Mouse (Mus musculus) kidney, adult 11 months (tissue): ENCODE results near the gene Gm49027.

Experiments used
- DNase-seq: peaks from one replicate; pipeline ENCODE4 v3.0.0; 2022

Gene Gm49027

DNA sequence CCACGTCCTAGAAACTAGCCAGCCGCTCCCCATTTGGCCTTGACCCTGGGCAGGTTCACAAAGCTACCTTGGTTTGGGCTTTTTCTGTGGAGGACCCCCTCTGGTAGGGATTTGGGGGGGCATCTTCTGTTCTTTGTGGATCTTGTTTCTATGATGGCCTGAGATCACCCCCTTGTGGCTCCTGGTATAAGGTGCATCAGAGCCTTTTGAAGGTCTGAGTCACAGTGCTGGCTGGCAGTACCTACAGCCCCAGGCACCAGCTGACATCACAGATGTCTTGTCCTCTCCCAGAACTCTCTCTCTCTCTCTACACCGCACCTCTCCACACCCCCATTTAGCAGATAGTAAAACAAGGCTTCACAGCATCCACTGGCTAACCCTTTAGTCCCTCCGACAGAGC is 25.6 kb downstream of the Gm49027 start:
- no peak for DNase-seq

DNA sequence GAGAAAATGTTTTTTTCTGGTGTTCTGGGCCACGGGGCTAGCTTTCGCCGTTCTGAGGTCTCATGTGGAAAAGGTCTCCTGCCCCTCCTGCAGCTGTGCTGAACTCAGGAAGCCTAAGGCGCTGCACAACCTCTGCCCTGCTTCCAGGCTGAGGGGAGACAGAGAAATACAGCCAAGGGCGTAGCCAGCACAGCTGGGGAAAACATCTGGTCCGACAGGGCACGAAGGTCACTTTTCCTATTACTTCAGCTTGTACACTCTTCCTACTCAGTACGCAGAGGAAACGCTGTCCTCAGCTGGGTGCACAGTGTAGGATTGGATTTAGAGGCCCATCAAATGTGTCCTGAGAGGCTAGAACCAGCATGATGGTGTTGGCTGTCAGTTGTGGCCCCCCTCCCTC is 35.4 kb downstream of the Gm49027 start:
- no peak for DNase-seq

DNA sequence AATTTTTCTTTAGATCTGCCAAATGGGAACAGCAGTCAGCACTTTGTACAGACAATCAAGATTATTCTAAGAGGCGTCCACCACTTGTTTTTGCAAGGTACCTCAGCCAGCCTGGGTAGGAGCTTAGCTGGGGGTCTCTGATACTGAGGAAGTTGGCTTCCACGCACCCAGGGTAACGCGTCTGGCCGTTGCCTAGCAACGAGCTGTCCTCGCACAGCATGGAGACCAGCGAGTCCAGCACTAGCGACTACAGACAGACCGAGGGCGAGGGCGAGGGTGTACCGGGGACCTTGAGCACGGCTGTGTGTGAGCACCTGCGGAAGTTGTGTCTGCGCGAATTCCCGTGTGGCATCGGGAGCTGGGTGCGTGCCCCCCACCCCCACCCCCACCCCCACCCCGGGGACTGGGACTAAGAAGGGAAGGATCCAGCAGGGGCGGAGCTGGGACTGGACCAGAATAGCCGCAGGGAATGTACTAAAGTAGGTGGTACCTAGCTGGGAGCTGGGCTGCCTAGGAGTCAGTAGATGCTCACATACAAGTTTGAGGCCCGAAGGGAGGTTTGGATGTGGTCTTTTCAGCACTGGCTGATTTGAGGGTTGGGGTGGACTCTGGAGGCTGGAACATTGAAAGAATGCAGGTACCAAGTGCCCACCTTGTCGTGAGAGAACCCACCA is 36.0 kb downstream of the Gm49027 start, which contains the start of the genes Lrrc43 and Il31:
Gene Lrrc43, plus strand, starts transcription at position 194 of the 674 bp plus-strand sequence.
Gene Il31, minus strand, starts transcription at position 378 of the 674 bp plus-strand sequence.
- DNase-seq: no peak

DNA sequence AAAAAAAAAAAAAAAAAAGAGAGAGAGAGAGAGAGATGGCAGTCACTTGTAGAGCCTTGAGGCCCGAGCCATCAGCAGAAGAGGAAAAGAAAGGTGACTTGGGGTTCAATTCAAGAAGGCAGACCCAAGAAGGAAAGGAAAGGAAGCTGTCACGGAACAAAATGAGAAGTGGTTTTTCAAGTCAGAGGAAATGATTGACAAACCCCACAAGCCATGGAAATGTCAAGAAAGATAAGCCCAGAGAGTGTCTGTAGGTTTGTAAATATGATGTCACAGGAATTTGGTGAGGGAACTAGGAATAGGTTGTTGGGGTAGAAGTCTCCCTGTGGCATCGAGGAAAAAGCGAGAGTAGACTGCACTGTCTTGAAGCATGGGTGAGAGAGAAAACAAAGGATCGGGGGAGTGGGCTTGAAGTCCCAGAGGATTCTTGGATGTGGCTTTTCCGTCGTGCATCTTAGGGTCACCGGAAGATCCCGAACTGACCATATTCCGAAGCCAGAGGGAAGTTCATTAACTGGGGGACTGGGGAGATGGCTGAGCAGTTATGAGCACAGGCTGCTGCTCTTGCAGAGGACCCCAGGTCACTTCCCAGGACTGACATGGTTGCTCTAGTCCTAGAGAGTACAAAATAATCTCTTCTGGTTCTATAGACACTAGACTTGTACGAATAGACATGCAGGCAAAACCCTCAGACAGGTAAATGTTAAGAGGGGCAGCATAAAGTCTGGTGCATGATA is 37.5 kb downstream of the Gm49027 start:
- DNase-seq: no peak

DNA sequence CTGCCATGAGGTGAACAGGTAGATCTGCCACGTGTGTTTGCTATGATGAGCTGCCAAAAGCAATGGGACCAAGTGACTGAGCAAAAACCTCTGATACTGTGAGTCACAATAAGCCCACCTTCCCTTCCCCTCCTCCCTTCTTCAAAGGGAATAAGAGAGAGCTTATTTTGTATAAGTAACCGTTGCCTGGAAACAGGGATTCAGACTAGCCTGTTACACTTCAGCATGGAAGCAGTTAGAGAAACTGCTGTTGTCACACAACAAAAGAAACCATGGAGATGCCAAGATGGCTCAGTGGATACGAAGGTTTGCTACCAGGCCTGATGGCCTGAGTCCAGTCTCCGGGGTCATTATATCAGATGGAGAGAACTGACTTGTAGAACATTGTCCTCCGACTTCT is 51.5 kb downstream of the Gm49027 start:
- DNase-seq: no peak

DNA sequence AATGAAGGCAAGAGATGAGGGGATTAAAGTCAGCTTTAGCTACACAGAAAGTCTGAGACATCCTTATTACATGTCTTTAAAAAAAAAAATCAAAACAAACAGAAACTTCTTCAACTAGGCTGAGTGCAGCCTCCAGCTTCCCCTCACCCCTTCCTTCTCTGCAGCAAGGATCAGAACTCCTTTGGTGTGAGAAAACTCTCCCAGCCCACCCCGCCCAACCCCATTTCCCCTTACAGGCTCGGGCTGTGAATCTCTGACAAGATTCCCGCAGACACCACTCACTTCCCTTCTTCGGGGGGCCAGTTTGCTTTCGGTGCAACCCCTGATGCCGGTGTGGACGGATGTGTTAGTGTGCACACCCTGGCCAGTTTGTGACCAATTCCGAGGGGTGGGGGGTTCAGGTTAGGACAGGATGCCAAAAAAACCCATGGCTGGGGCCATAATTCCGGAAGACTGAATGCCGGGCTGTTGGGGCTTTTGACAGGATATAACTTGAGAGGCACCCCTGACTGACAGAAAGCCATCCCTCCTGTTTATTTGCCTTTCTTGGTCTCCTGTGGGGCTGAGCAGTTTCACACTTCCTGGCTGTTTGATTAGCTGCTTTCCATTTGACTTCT is 54.4 kb downstream of the Gm49027 start:
- DNase-seq: no peak

DNA sequence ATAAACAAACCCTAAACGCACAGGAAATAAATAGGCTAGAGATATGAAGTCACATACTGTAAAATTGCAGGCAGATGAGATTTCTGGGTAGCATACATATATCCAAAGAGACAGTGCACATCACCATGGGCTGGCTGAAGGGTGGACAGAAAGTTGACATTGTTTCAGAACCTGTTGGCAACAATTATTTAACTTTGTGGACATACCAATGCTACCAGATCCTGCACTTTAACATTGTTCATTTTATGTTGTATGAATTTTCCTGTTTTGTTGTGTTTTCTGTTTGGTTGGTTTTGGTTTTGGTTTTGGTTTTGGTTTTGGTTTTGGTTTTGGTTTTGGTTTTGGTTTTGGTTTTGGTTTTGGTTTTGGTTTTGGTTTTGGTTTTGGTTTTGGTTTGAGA is 60.6 kb downstream of the Gm49027 start:
- DNase-seq: no peak
